Mouse (Mus musculus) MEL (cell line): ENCODE data around the gene Pnpla3. TPM values are rescaled to one million over a fixed set of nuclear protein-coding genes. Genes with fewer than 3 reads are reported as not detected.

Experiments
- DNase-seq: peaks from one replicate; pipeline ENCODE4 v3.0.0; 2011; ENCODE audit warnings: low read depth, low spot score
- H3K27ac ChIP-seq: 2 replicates; pipeline ENCODE4 v1.5.1; 2012; ENCODE audit warnings: low read depth, mild to moderate bottlenecking, control low read depth, low read length, moderate library complexity; ENCODE audit not compliant: control insufficient read depth
- H3K27me3 ChIP-seq, 2 experiments: fragments of 150-350 bp in 1 of 2; sonication (generic) in 1 of 2; 2 replicates each; pipeline ENCODE4 v1.6.1; 2012; ENCODE audit warnings: low read length in 2 of 2, mild to moderate bottlenecking in 2 of 2, improper control_type of control experiment in 1 of 2, moderate library complexity in 1 of 2; ENCODE audit not compliant: insufficient read depth in 2 of 2, control insufficient read depth in 1 of 2
- H3K36me3 ChIP-seq, 2 experiments: 2 replicates each; pipeline ENCODE4 v1.6.1; 2012 to 2014; ENCODE audit warnings: low read length in 2 of 2, improper control_type of control experiment in 1 of 2, inconsistent platforms in 1 of 2, mild to moderate bottlenecking in 1 of 2; ENCODE audit not compliant: insufficient read depth in 2 of 2, control insufficient read depth in 1 of 2
- H3K4me1 ChIP-seq, 2 experiments: fragments of 150-350 bp in 1 of 2; sonication (generic) in 1 of 2; 2 replicates each; pipeline ENCODE4 v1.6.1; 2012; ENCODE audit warnings: low read length in 2 of 2, improper control_type of control experiment in 1 of 2, mild to moderate bottlenecking in 1 of 2; ENCODE audit not compliant: insufficient read depth in 2 of 2, control insufficient read depth in 1 of 2
- H3K4me3 ChIP-seq, 2 experiments: fragments of 150-350 bp in 1 of 2; sonication (generic) in 1 of 2; 2 replicates each; pipeline ENCODE4 v1.5.1; 2012; ENCODE audit warnings: low read depth in 2 of 2, low read length in 2 of 2, mild to moderate bottlenecking in 2 of 2, moderate library complexity in 2 of 2, control low read depth in 1 of 2, improper control_type of control experiment in 1 of 2; ENCODE audit not compliant: control insufficient read depth in 1 of 2, insufficient read depth in 1 of 2
- H3K79me2 ChIP-seq: 2 replicates; pipeline ENCODE4 v1.6.1; 2012; ENCODE audit warnings: mild to moderate bottlenecking, low read length, moderate library complexity; ENCODE audit not compliant: control insufficient read depth, poor library complexity, insufficient read depth
- H3K9ac ChIP-seq: 2 replicates; pipeline ENCODE4 v1.6.1; 2012; ENCODE audit warnings: low read depth, mild to moderate bottlenecking, control low read depth, low read length, moderate library complexity; ENCODE audit not compliant: control insufficient read depth, poor library complexity, severe bottlenecking
- H3K9me3 ChIP-seq: fragments of 150-350 bp; sonication (generic); replicated peaks from 2 replicates; pipeline ENCODE4 v1.6.1; 2012; ENCODE audit warnings: mild to moderate bottlenecking, low read length, improper control_type of control experiment, moderate library complexity; ENCODE audit not compliant: insufficient read depth
- BHLHE40 ChIP-seq: IDR thresholded peaks from 2 replicates; pipeline ENCODE4 v1.6.1; 2012; ENCODE audit warnings: low read depth, mild to moderate bottlenecking, inconsistent platforms, low read length, improper control_type of control experiment, borderline replicate concordance
- CHD1 ChIP-seq: IDR thresholded peaks from 2 replicates; pipeline ENCODE4 v1.6.1; 2012; ENCODE audit warnings: low read depth, mild to moderate bottlenecking, inconsistent platforms, low read length, improper control_type of control experiment
- CHD2 ChIP-seq: IDR thresholded peaks from 2 replicates; pipeline ENCODE4 v1.6.1; 2011; ENCODE audit warnings: low read length, improper control_type of control experiment
- CTCF ChIP-seq, 3 experiments: IDR thresholded peaks in 2 of 3; conservative IDR thresholded peaks in 1 of 3; 2 replicates each; pipeline ENCODE4 v1.5.1; 2011 to 2012; ENCODE audit warnings: low read length in 3 of 3, low read depth in 2 of 3, mild to moderate bottlenecking in 2 of 3, improper control_type of control experiment in 1 of 3, inconsistent platforms in 1 of 3, mixed read lengths in 1 of 3, moderate library complexity in 1 of 3; ENCODE audit not compliant: control insufficient read depth in 1 of 3, insufficient read depth in 1 of 3, poor library complexity in 1 of 3, severe bottlenecking in 1 of 3
- E2F4 ChIP-seq: IDR thresholded peaks from 2 replicates; pipeline ENCODE4 v1.6.1; 2011; ENCODE audit warnings: low read depth, low read length, improper control_type of control experiment, borderline replicate concordance
- ELF1 ChIP-seq: IDR thresholded peaks from 2 replicates; pipeline ENCODE4 v1.6.1; 2014; ENCODE audit warnings: low read depth, mild to moderate bottlenecking, inconsistent platforms, low read length, improper control_type of control experiment, moderate library complexity
- EP300 ChIP-seq, 2 experiments: IDR thresholded peaks; 2 replicates each; pipeline ENCODE4 v1.6.1; 2011; ENCODE audit warnings: improper control_type of control experiment in 2 of 2, low read length in 2 of 2, low read depth in 1 of 2, mild to moderate bottlenecking in 1 of 2
- ETS1 ChIP-seq: IDR thresholded peaks from 2 replicates; pipeline ENCODE4 v1.6.1; 2012; ENCODE audit warnings: low read depth, mild to moderate bottlenecking, inconsistent platforms, low read length, improper control_type of control experiment, moderate library complexity
- GABPA ChIP-seq: IDR thresholded peaks from 2 replicates; pipeline ENCODE4 v1.6.1; 2012; ENCODE audit warnings: low read depth, mild to moderate bottlenecking, inconsistent platforms, low read length, improper control_type of control experiment, moderate library complexity
- GATA1 ChIP-seq: IDR thresholded peaks from 2 replicates; pipeline ENCODE4 v1.6.1; 2011; ENCODE audit warnings: low read depth, low read length, improper control_type of control experiment
- MAZ ChIP-seq: IDR thresholded peaks from 2 replicates; pipeline ENCODE4 v1.6.1; 2012; ENCODE audit warnings: low read depth, mild to moderate bottlenecking, inconsistent platforms, low read length, improper control_type of control experiment
- MXI1 ChIP-seq: IDR thresholded peaks from 2 replicates; pipeline ENCODE4 v1.6.1; 2011; ENCODE audit warnings: mild to moderate bottlenecking, low read depth, low read length, improper control_type of control experiment
- MYC ChIP-seq: IDR thresholded peaks from 2 replicates; pipeline ENCODE4 v1.6.1; 2011; ENCODE audit warnings: low read depth, mild to moderate bottlenecking, low read length, improper control_type of control experiment, moderate library complexity
- NRF1 ChIP-seq: IDR thresholded peaks from 2 replicates; pipeline ENCODE4 v1.6.1; 2014; ENCODE audit warnings: low read depth, mild to moderate bottlenecking, inconsistent platforms, low read length, improper control_type of control experiment, moderate library complexity; ENCODE audit not compliant: poor library complexity, insufficient read depth, severe bottlenecking
- POLR2A ChIP-seq, 2 experiments: IDR thresholded peaks; 2 replicates each; pipeline ENCODE4 v1.6.1; 2011 to 2012; ENCODE audit warnings: low read length in 2 of 2, mild to moderate bottlenecking in 2 of 2, control low read depth in 1 of 2, improper control_type of control experiment in 1 of 2, low read depth in 1 of 2, moderate library complexity in 1 of 2; ENCODE audit not compliant: control insufficient read depth in 1 of 2, insufficient read depth in 1 of 2, poor library complexity in 1 of 2
- RCOR1 ChIP-seq: IDR thresholded peaks from 2 replicates; pipeline ENCODE4 v1.6.1; 2012; ENCODE audit warnings: low read depth, mild to moderate bottlenecking, inconsistent platforms, low read length, improper control_type of control experiment
- SIN3A ChIP-seq: IDR thresholded peaks from 2 replicates; pipeline ENCODE4 v1.6.1; 2012; ENCODE audit warnings: low read length, improper control_type of control experiment, inconsistent platforms
- TAL1 ChIP-seq: IDR thresholded peaks from 2 replicates; pipeline ENCODE4 v1.6.1; 2012; ENCODE audit warnings: mild to moderate bottlenecking, inconsistent platforms, low read length, moderate library complexity, mixed read lengths
- TBP ChIP-seq: IDR thresholded peaks from 2 replicates; pipeline ENCODE4 v1.8.0; 2011; ENCODE audit warnings: low read depth, low read length, improper control_type of control experiment
- TCF12 ChIP-seq: IDR thresholded peaks from 2 replicates; pipeline ENCODE4 v1.6.1; 2014; ENCODE audit warnings: low read depth, mild to moderate bottlenecking, inconsistent platforms, low read length, improper control_type of control experiment, moderate library complexity
- USF1 ChIP-seq: IDR thresholded peaks from 2 replicates; pipeline ENCODE4 v1.6.1; 2014; ENCODE audit warnings: low read depth, mild to moderate bottlenecking, inconsistent platforms, low read length, improper control_type of control experiment, moderate library complexity
- USF2 ChIP-seq, 2 experiments: IDR thresholded peaks; 2 replicates each; pipeline ENCODE4 v1.6.1; 2011 to 2012; ENCODE audit warnings: improper control_type of control experiment in 2 of 2, low read length in 2 of 2, borderline replicate concordance in 1 of 2, inconsistent platforms in 1 of 2, low read depth in 1 of 2, mild to moderate bottlenecking in 1 of 2; ENCODE audit not compliant: insufficient read depth in 1 of 2
- ZC3H11A ChIP-seq: IDR thresholded peaks from 2 replicates; pipeline ENCODE4 v1.6.1; 2012; ENCODE audit warnings: low read depth, mild to moderate bottlenecking, inconsistent platforms, low read length, improper control_type of control experiment
- polyA plus RNA-seq, 2 experiments: library from polyadenylated mRNA; stranded (reverse) in 1 of 2; unstranded in 1 of 2; fragments of >175 nt in 1 of 2; fragments of >200 nt in 1 of 2; gene quantifications; 2 replicates each; pipeline versions ENCODE4 v1.2.1 to v1.2.4; 2012; ENCODE audit warnings: low replicate concordance in 2 of 2, low read depth in 1 of 2; ENCODE audit not compliant: insufficient read length in 2 of 2, insufficient read depth in 1 of 2, missing spikeins in 1 of 2
- total RNA-seq: library from RNA; depleted of rRNA; stranded (reverse); fragments of 300-350 nt; gene quantifications from 2 replicates; pipeline ENCODE4 v1.2.3, GENCODE M21; 2012

The Pnpla3 gene
- total and polyA plus RNA-seq, 3 experiments, result not detected

GRCm38 (mm10) chr15:84226918-84227317 lies 59.3 kb downstream of the Pnpla3 start:
- Histone ChIP-seq H3K9ac (no peak overlapping the region), H3K27ac (no peak overlapping the region), H3K36me3 (peaks cover 0 to 5% of the 10 kb centered on the region in 2 experiments; a peak in 2 of 4 replicates), H3K9me3 (no peaks in the 10 kb centered on the region), H3K4me1 (peaks cover 0 to 9% of the 10 kb centered on the region in 2 experiments; a peak in 2 of 4 replicates), H3K4me3 (no peak overlapping the region), H3K79me2 (peaks cover under 1% of the 10 kb centered on the region; the same call in 1 of the 2 replicates), H3K27me3 (no peaks in the 10 kb centered on the region)
- DNase-seq, result no peak
- TF ChIP-seq CTCF (IDR thresholded peaks at IDR 0.05 in 2 of 3, conservative IDR thresholded peaks at IDR 0.05 in 1 of 3; ENCODE audit: control insufficient read depth in 1 of 3, insufficient read depth in 1 of 3, low read depth in 2 of 3, low read length in 3 of 3, poor library complexity in 1 of 3, severe bottlenecking in 1 of 3) (no peak), MYC (no peak), MXI1 (no peak), SIN3A (no peak), E2F4 (no peak), BHLHE40 (no peak), NRF1 (no peak), TCF12 (no peak), POLR2A (IDR thresholded peaks at IDR 0.05; ENCODE audit: control insufficient read depth in 1 of 2, insufficient read depth in 1 of 2, low read depth in 1 of 2, low read length in 2 of 2, poor library complexity in 1 of 2) (no peak), GABPA (no peak), EP300 (IDR thresholded peaks at IDR 0.05; ENCODE audit: low read depth in 1 of 2, low read length in 2 of 2) (no peak), TAL1 (no peak), GATA1 (no peak), RCOR1 (no peak), TBP (no peak)

DNA sequence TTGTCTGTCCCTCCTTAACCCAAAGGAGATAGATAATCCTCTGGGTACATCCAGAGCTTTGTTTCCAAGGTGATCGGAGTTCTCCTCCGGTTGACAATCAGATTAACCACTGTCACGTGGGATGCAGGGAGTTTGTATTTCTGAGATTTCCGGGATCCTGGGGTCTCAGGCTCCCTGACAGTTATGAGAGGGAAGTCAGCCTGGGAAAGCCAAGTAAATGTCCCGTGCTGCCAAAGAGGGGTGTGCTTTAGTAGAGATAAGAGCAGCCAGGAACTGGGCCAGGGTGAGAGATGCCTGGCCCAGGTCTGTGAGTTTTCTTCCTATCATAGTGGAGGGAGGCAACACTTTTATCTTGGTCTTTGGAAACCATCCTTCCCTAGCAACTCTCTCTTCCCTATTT lies 63.0 kb downstream of the Pnpla3 start:
- DNase-seq, result peak; percentile 79
- Histone ChIP-seq H3K79me2 (peaks cover 20% of the 10 kb centered on the region), H3K36me3 (peaks cover 0 to 11% of the 10 kb centered on the region in 2 experiments; a peak in 2 of 4 replicates), H3K9me3 (no peaks in the 10 kb centered on the region), H3K27me3 (no peaks in the 10 kb centered on the region), H3K4me1 (peaks cover 0 to 16% of the 10 kb centered on the region in 2 experiments; a peak in 2 of 4 replicates), H3K4me3 (peak overlapping the region in 1 of 2 experiments; percentile 18; a peak in 3 of 4 replicates), H3K9ac (no peak overlapping the region), H3K27ac (peak overlapping the region; percentile 92)
- TF ChIP-seq CHD2 (no peak), BHLHE40 (peak; percentile 89), USF1 (peak; percentile 88), GATA1 (peak; percentile 79), EP300 (IDR thresholded peaks at IDR 0.05; ENCODE audit: low read depth in 1 of 2, low read length in 2 of 2) (peak; percentile 81 to 82), ELF1 (peak; percentile 43; the same call in 1 of the 2 replicates), USF2 (IDR thresholded peaks at IDR 0.05; ENCODE audit: borderline replicate concordance in 1 of 2, insufficient read depth in 1 of 2, low read depth in 1 of 2, low read length in 2 of 2) (no peak), TCF12 (peak; percentile 85), ETS1 (peak; percentile 75), MAZ (no peak), TAL1 (peak; percentile 40), RCOR1 (peak; percentile 80; the same call in 1 of the 2 replicates), CTCF (IDR thresholded peaks at IDR 0.05 in 2 of 3, conservative IDR thresholded peaks at IDR 0.05 in 1 of 3; ENCODE audit: control insufficient read depth in 1 of 3, insufficient read depth in 1 of 3, low read depth in 2 of 3, low read length in 3 of 3, poor library complexity in 1 of 3, severe bottlenecking in 1 of 3) (no peak), NRF1 (no peak), ZC3H11A (0 out of 2 replicates have a peak, but pooled peaks have one; percentile 5), CHD1 (no peak)
